Mouse (Mus musculus) left cerebral cortex, adult 8-10 months (tissue): ENCODE results near the gene Itih5. TPM values are rescaled to one million over a fixed set of nuclear protein-coding genes. Genes with fewer than 3 reads are reported as not detected.

Experiments
- DNase-seq, 2 experiments: peaks; one replicate each; pipeline ENCODE4 v3.0.0; 2022; ENCODE audit warnings: low spot score in 2 of 2
- total RNA-seq, 4 experiments: library from RNA; stranded (reverse); gene quantifications; 2 replicates each; pipeline ENCODE4 v1.2.4; 2022

Gene Itih5
- total RNA-seq, 4 experiments from 2014 or later: 11.9 to 13.9 (median 13.5) TPM

- DNase-seq: no peak
Observed at GRCm38 (mm10) chr2:10260109-10260508, 106.7 kb downstream of the Itih5 start.

- DNase-seq: no peak
Observed at GRCm38 (mm10) chr2:10261337-10261736, 108.0 kb downstream of the Itih5 start.

- DNase-seq: no peak
Observed at GRCm38 (mm10) chr2:10262722-10263121, 109.4 kb downstream of the Itih5 start.

- no peak for DNase-seq
Observed at GRCm38 (mm10) chr2:10263909-10264489, 110.6 kb downstream of the Itih5 start.

GRCm38 (mm10) chr2:10265881-10266280 lies 112.5 kb downstream of the Itih5 start:
- DNase-seq: peak in 1 of 2 experiments; percentile 60

- DNase-seq: no peak
Observed at GRCm38 (mm10) chr2:10272604-10273115, 119.3 kb downstream of the Itih5 start.

- DNase-seq: no peak
Observed at GRCm38 (mm10) chr2:10273541-10274050, 120.2 kb downstream of the Itih5 start.

GRCm38 (mm10) chr2:10276194-10276593 lies 122.8 kb downstream of the Itih5 start:
- peak in 1 of 2 experiments; percentile 67 for DNase-seq

GRCm38 (mm10) chr2:10283686-10284085 lies 130.3 kb downstream of the Itih5 start:
- no peak for DNase-seq

- DNase-seq: no peak
Observed at GRCm38 (mm10) chr2:10284636-10285270, 131.4 kb downstream of the Itih5 start.

GRCm38 (mm10) chr2:10285975-10286374 lies 132.6 kb downstream of the Itih5 start:
- DNase-seq: no peak

- peak in 1 of 2 experiments; percentile 36 for DNase-seq
Observed at GRCm38 (mm10) chr2:10288142-10288831, 134.9 kb downstream of the Itih5 start.

GRCm38 (mm10) chr2:10288881-10289280 lies 135.5 kb downstream of the Itih5 start:
- DNase-seq: no peak

GRCm38 (mm10) chr2:10290115-10290514 lies 136.7 kb downstream of the Itih5 start:
- no peak for DNase-seq

- no peak for DNase-seq
Observed at GRCm38 (mm10) chr2:10293556-10294206, 140.3 kb downstream of the Itih5 start.

GRCm38 (mm10) chr2:10295908-10296307 lies 142.5 kb downstream of the Itih5 start:
- DNase-seq: no peak

GRCm38 (mm10) chr2:10300244-10300643 lies 146.9 kb downstream of the Itih5 start:
- DNase-seq: no peak

GRCm38 (mm10) chr2:10300771-10301170 lies 147.4 kb downstream of the Itih5 start:
- no peak for DNase-seq

GRCm38 (mm10) chr2:10301391-10301790 lies 148.0 kb downstream of the Itih5 start:
- DNase-seq: no peak

GRCm38 (mm10) chr2:10301997-10302396 lies 148.6 kb downstream of the Itih5 start:
- DNase-seq: no peak

- no peak for DNase-seq
Observed at GRCm38 (mm10) chr2:10304911-10305310, 151.5 kb downstream of the Itih5 start.
